Mouse (Mus musculus) gastrocnemius, postnatal 36 days (tissue): ENCODE data around the gene Sspo. TPM values are rescaled to one million over a fixed set of nuclear protein-coding genes. Genes with fewer than 3 reads are reported as not detected.
A peak's percentile ranks its signal among the peaks of the same experiment; 100 is the strongest.

Experiments
- DNase-seq, 2 experiments: peaks; one replicate each; pipeline ENCODE4 v3.0.0; 2022
- intact Hi-C: fragments of 180-260 bp; cut with DNase I; formaldehyde crosslinking; loops from one replicate; pipeline ENCODE4 v1.15.1; 2025
- long read RNA-seq, 2 experiments: library from polyadenylated mRNA; stranded (forward); transcript quantifications; one replicate each; pipeline ENCODE4 v2.0.0; 2021
- total RNA-seq, 2 experiments: library from RNA; stranded (reverse); gene quantifications; 2 replicates each; pipeline ENCODE4 v1.2.3; 2021

Gene Sspo
- under 1 TPM; 0.39 to 0.54 TPM for total RNA-seq
- long read RNA-seq, experiment 1, partial matches to known transcripts, result 1 of 1 reads
- long read RNA-seq, experiment 1, other reads (novel, unspliced or antisense), result 0 of 1 reads
- long read RNA-seq, experiment 2, partial matches to known transcripts, result 0 of 1 reads
- long read RNA-seq, experiment 2, other reads (novel, unspliced or antisense), result 1 of 1 reads

DNA sequence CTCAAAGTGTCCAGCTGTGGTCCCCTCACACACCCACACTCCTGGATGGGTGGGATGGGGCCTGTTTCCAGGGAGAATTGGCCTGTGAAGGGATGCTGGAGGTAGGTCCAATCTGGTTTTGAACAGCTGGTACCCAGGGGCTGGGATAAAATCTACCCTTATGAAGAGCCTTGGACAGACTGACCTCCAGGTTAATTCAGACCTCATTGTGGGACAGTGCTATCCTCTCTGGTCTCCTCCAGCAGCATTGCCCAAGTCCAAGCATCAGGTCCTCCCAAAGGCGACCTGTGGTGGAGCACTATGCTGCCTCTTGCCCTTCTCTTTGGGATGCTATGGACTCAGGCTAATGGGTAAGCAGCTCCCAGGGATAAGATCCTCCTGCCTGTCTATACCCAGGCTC lies at the start of gene Sspo:
Sspo (plus strand) TSS at position 301 of the 400 bp plus-strand sequence.
- no peak for DNase-seq
- intact Hi-C loops, result no loop called here

DNA sequence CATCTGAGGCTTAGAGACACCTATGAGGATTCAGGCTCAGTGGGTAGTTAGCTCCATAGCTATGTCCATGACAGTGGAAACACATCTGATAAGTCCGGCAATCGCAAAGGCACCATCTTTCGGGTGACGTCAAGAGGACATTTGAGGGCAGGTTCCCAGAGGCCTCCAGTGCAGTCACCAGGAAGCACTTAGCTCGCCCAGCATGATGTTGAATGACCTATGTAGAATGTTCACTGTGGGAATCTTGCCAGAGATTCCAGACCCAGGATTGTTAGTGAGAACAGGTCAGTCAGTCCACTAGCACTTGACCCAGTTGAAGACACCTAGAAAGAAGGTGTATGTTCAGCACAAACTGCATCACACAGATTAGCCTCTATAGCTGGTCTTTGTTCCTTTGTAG lies 48.1 kb upstream of the Sspo start:
- DNase-seq, result no peak
- intact Hi-C loops, result loop anchor here (5.0 kb wide), 1 partner anchor 223 kb away; no protein-coding TSS in a partner anchor

GRCm38 (mm10) chr6:48404071-48404470 lies 44.0 kb upstream of the Sspo start:
- DNase-seq, result no peak
- intact Hi-C loops, result no loop called here

DNA sequence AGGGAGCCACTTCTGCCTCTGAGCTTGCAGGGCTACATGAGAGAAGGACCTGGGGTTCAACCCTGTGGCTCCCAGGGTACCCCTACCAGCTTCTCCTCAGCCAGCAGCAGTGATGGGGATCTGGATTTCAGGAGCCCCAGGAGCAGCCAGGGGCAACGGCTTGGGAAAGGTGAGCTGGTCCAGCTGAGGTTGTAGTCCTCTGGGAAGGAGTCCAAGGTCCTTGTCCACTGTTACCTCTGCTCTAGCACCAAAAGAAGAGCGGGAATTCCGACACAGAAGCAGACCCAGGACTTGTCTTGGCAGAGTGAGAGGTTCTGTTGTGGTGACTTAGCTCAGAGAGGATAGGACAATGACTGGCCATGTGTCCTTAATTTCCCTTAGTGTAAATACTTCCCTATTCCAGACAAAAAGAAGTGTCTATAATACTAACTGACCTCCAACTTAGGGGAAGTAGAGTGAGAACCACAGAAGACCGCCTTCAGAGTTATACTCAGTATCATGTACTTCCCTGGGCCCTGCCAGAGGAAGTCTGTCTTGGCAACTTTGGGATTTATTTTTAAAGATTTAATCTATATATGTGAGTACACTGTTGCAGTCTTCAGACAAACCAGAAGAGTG lies 38.2 kb upstream of the Sspo start:
- DNase-seq, result no peak

GRCm38 (mm10) chr6:48410551-48410950 lies 37.5 kb upstream of the Sspo start:
- DNase-seq, result peak in 1 of 2 experiments; percentile 26
- intact Hi-C loops, result no loop called here

More for the DNA sequence above, 38.2 kb upstream of the Sspo start:
- intact Hi-C loops, result no loop called here

GRCm38 (mm10) chr6:48411193-48412092 lies 36.6 kb upstream of the Sspo start:
- DNase-seq, result peak in 1 of 2 experiments; percentile 30
- intact Hi-C loops, result no loop called here

GRCm38 (mm10) chr6:48412147-48412546 lies 35.9 kb upstream of the Sspo start:
- no peak for DNase-seq
- intact Hi-C loops, result no loop called here

- DNase-seq, result no peak
- intact Hi-C loops, result no loop called here
Measured at GRCm38 (mm10) chr6:48412662-48413061, 35.4 kb upstream of the Sspo start.

DNA sequence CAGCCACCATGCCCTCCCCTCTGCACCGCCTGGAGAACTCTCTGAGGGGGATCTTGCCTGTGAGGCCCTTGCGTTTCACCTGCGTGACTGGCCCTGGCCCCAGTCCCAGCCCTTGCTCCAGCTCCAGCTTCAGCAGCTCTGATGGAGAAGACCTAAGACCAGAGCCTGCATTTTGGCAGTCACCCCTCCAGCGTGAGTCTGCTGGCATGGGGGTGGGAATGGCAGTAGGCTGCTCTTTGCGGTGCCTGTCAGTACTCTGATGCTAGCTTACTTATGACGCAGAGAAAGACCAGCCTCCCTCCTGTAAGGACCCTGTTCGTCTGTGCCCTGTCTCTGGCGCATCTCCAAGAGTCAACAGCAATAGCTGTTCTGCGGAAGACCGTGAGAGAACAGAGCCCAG lies 34.9 kb upstream of the Sspo start:
- no peak for DNase-seq
- intact Hi-C loops, result no loop called here

GRCm38 (mm10) chr6:48414886-48415285 lies 33.1 kb upstream of the Sspo start:
- intact Hi-C loops, result no loop called here
- no peak for DNase-seq

- intact Hi-C loops, result no loop called here
- DNase-seq, result peak in 1 of 2 experiments; percentile 10
Measured at GRCm38 (mm10) chr6:48415636-48416035, 32.4 kb upstream of the Sspo start.

- no peak for DNase-seq
Measured at GRCm38 (mm10) chr6:48416486-48416885, 31.5 kb upstream of the Sspo start.

GRCm38 (mm10) chr6:48420647-48421046 lies 27.4 kb upstream of the Sspo start:
- intact Hi-C loops, result no loop called here
- DNase-seq, result no peak

More at GRCm38 (mm10) chr6:48416486-48416885, 31.5 kb upstream of the Sspo start:
- intact Hi-C loops, result no loop called here

DNA sequence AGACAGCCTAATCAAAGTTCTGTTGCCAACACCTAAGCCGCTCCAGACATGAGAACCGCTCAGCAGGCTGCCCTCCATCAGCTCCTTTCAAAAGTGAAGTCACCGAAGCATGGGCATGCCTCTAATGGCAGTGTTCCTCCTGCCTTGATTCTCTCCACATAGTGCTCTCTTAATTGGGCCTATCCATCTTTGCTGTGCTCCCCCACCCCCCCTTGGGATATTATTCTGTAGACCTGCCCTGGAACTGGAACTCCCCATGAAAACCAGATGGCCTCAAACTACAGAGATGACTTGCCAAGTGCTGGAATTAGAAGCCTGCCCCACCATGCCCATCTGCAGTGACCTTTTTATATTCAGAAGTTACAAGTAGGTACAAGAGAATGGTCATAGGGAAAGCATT lies 24.7 kb upstream of the Sspo start:
- intact Hi-C loops, result no loop called here
- no peak for DNase-seq

GRCm38 (mm10) chr6:48424074-48424473 lies 24.0 kb upstream of the Sspo start:
- DNase-seq, result no peak
- intact Hi-C loops, result no loop called here

DNA sequence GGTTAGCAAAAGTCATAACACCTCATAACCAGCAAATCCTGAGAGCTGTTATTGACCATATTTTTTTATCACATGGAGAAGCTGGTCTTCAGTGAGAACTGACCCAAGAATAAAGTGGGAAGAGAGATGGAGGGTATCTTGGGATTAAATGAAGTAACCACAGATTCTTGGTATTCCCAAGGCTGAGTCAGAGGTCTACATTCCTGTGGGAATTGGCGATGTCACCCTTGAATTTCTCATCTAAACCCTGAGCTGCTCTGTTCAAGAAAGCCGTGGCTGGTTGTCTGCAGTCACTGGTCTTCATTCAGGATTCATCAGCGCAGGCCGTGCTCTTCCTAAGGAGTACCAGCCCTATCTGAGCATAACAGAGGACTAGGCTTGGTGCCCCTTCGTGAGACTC lies 21.1 kb upstream of the Sspo start:
- intact Hi-C loops, result no loop called here
- no peak for DNase-seq

GRCm38 (mm10) chr6:48428769-48429557 lies 19.1 kb upstream of the Sspo start:
- intact Hi-C loops, result no loop called here

DNA sequence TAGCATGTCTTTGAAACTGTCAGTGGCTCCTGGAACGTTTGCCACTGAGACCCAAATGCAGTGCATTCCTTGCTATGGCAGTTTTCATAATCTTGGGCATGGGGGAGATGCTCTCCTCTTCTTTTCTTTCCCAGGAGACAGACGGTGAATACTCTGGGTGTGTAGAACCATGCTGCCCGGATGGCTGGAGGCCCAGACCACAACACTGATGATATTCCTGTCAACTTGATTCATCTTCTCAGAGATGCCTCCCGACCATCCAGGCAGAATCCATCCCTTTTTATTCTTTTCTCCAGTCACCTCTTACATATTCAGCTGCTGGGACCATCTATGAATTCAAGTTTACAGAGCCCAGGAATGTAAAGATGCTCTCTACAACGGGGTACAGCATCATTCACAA lies 17.3 kb upstream of the Sspo start:
- intact Hi-C loops, result no loop called here

More at GRCm38 (mm10) chr6:48428769-48429557, 19.1 kb upstream of the Sspo start:
- no peak for DNase-seq

GRCm38 (mm10) chr6:48432893-48433816 lies 14.9 kb upstream of the Sspo start:
- no peak for DNase-seq
- intact Hi-C loops, result no loop called here

More for the DNA sequence above, 17.3 kb upstream of the Sspo start:
- no peak for DNase-seq
